Mouse (Mus musculus) left cerebral cortex, adult 2 months (tissue): ENCODE measurements around the gene Phf21a. TPM values are rescaled to one million over a fixed set of nuclear protein-coding genes. Genes with fewer than 3 reads are reported as not detected.

Experiments
- DNase-seq, 2 experiments: peaks; one replicate each; pipeline ENCODE4 v3.0.0; 2021 to 2022; ENCODE audit warnings: low spot score in 2 of 2, mixed read lengths in 1 of 2; ENCODE audit errors: extremely low spot score in 1 of 2
- H3K27ac ChIP-seq: fragments of 200-600 bp; 2 replicates; pipeline ENCODE4 v1.8.1; 2022
- H3K4me3 ChIP-seq: fragments of 200-600 bp; 2 replicates; pipeline ENCODE4 v1.8.1; 2022
- CTCF ChIP-seq: fragments of 200-600 bp; IDR thresholded peaks from 2 replicates; pipeline ENCODE4 v1.8.1; 2022; ENCODE audit warnings: antibody characterized with exemption, mild to moderate bottlenecking, moderate library complexity
- intact Hi-C: fragments of 180-260 bp; cut with DNase I; formaldehyde crosslinking; loops from one replicate; pipeline ENCODE4 v1.15.1; 2025
- total RNA-seq, 2 experiments: library from RNA; stranded (reverse); gene quantifications; 2 replicates each; pipeline ENCODE4 v1.2.3; 2021

Phf21a gene
- total RNA-seq, 2 experiments from 2014 or later = 124 to 153 TPM

GRCm38 (mm10) chr2:92247711-92248110 lies 154.8 kb downstream of the Phf21a start:
- Histone ChIP-seq H3K27ac (no peak overlapping the region), H3K4me3 (no peak overlapping the region)
- no peak for DNase-seq
- no peak for TF ChIP-seq CTCF
- intact Hi-C loops = no loop called here

GRCm38 (mm10) chr2:92250472-92250871 lies 157.6 kb downstream of the Phf21a start:
- no peak for TF ChIP-seq CTCF
- no peak for DNase-seq
- intact Hi-C loops = no loop called here
- H3K4me3 ChIP-seq = no peak overlapping the region
- no peak overlapping the region for H3K27ac ChIP-seq

- Histone ChIP-seq H3K4me3 (no peak overlapping the region), H3K27ac (no peak overlapping the region)
- intact Hi-C loops = no loop called here
- DNase-seq = no peak
- no peak for TF ChIP-seq CTCF
Observed at GRCm38 (mm10) chr2:92253777-92254176, 160.9 kb downstream of the Phf21a start.

- no peak overlapping the region for H3K4me3 ChIP-seq
- no peak for DNase-seq
- TF ChIP-seq CTCF = no peak
- H3K27ac ChIP-seq = no peak overlapping the region
- intact Hi-C loops = no loop called here
Observed at GRCm38 (mm10) chr2:92256141-92256540, 163.2 kb downstream of the Phf21a start.

- TF ChIP-seq CTCF = no peak
- DNase-seq = no peak
- H3K4me3 ChIP-seq = no peak overlapping the region
- no peak overlapping the region for H3K27ac ChIP-seq
- intact Hi-C loops = no loop called here
Observed at GRCm38 (mm10) chr2:92257372-92257956, 164.5 kb downstream of the Phf21a start.

GRCm38 (mm10) chr2:92259924-92260323 lies 167.0 kb downstream of the Phf21a start:
- Histone ChIP-seq H3K4me3 (no peak overlapping the region), H3K27ac (no peak overlapping the region)
- intact Hi-C loops = no loop called here
- no peak for DNase-seq
- TF ChIP-seq CTCF = no peak

- H3K4me3 ChIP-seq = no peak overlapping the region
- intact Hi-C loops = no loop called here
- TF ChIP-seq CTCF = no peak
- H3K27ac ChIP-seq = peak overlapping the region; percentile 58
- DNase-seq = no peak
Observed at GRCm38 (mm10) chr2:92266100-92266617, 173.2 kb downstream of the Phf21a start.

- H3K27ac ChIP-seq = no peak overlapping the region
- no peak overlapping the region for H3K4me3 ChIP-seq
- intact Hi-C loops = no loop called here
- DNase-seq = no peak
- TF ChIP-seq CTCF = no peak
Observed at GRCm38 (mm10) chr2:92269227-92269626, 176.3 kb downstream of the Phf21a start.

GRCm38 (mm10) chr2:92272510-92272909 lies 179.6 kb downstream of the Phf21a start:
- no peak for DNase-seq
- intact Hi-C loops = no loop called here
- no peak for TF ChIP-seq CTCF
- Histone ChIP-seq H3K27ac (no peak overlapping the region), H3K4me3 (no peak overlapping the region)

- intact Hi-C loops = no loop called here
- no peak for TF ChIP-seq CTCF
- Histone ChIP-seq H3K4me3 (peak overlapping the region; percentile 7; the same call in 1 of the 2 replicates), H3K27ac (peak overlapping the region; percentile 42; the same call in 1 of the 2 replicates)
- DNase-seq = no peak
Observed at GRCm38 (mm10) chr2:92273101-92273801, 180.3 kb downstream of the Phf21a start.

- DNase-seq = no peak
- Histone ChIP-seq H3K27ac (no peak overlapping the region; the same call in 1 of the 2 replicates), H3K4me3 (peak overlapping the region; percentile 7; the same call in 1 of the 2 replicates)
- intact Hi-C loops = no loop called here
- no peak for TF ChIP-seq CTCF
Observed at GRCm38 (mm10) chr2:92273802-92274183, 180.9 kb downstream of the Phf21a start.

- no peak for TF ChIP-seq CTCF
- Histone ChIP-seq H3K4me3 (no peak overlapping the region), H3K27ac (no peak overlapping the region; the same call in 1 of the 2 replicates)
- intact Hi-C loops = no loop called here
- no peak for DNase-seq
Observed at GRCm38 (mm10) chr2:92277787-92278186, 184.9 kb downstream of the Phf21a start.
